Mouse (Mus musculus) thymus, adult 2 months (tissue): ENCODE data around the gene Herc2. TPM values are rescaled to one million over a fixed set of nuclear protein-coding genes. Genes with fewer than 3 reads are reported as not detected.
A peak's percentile ranks its signal among the peaks of the same experiment; 100 is the strongest.

Source experiments
- DNase-seq: peaks from one replicate; pipeline ENCODE4 v3.0.0; 2021
- H3K27ac ChIP-seq: fragments of 200-500 bp; 2 replicates; pipeline ENCODE4 v1.5.1; 2012; ENCODE audit warnings: low read length, control low read depth; ENCODE audit not compliant: control insufficient read depth, insufficient read depth
- H3K27me3 ChIP-seq: fragments of 200-500 bp; 2 replicates; pipeline ENCODE4 v1.6.1; 2012; ENCODE audit warnings: mild to moderate bottlenecking, low read length, moderate library complexity, mixed read lengths; ENCODE audit not compliant: control insufficient read depth, insufficient read depth
- H3K36me3 ChIP-seq: fragments of 200-500 bp; 2 replicates; pipeline ENCODE4 v1.6.1; 2012; ENCODE audit warnings: mild to moderate bottlenecking, low read length, moderate library complexity; ENCODE audit not compliant: control insufficient read depth, insufficient read depth
- H3K4me1 ChIP-seq: fragments of 200-500 bp; replicated peaks from 2 replicates; pipeline ENCODE4 v1.6.1; 2012; ENCODE audit warnings: low read length; ENCODE audit not compliant: control insufficient read depth, insufficient read depth
- H3K4me3 ChIP-seq: fragments of 200-500 bp; 2 replicates; pipeline ENCODE4 v1.5.1; 2012; ENCODE audit warnings: mild to moderate bottlenecking, low read length, control low read depth, moderate library complexity; ENCODE audit not compliant: control insufficient read depth, insufficient read depth
- CTCF ChIP-seq: fragments of 200-500 bp; IDR thresholded peaks from 2 replicates; pipeline ENCODE4 v1.5.1; 2012; ENCODE audit warnings: mild to moderate bottlenecking, control low read depth, low read length, moderate library complexity, borderline replicate concordance; ENCODE audit not compliant: control insufficient read depth, poor library complexity, insufficient read depth; ENCODE audit errors: extremely low read depth
- POLR2A ChIP-seq: fragments of 200-500 bp; IDR thresholded peaks from 2 replicates; pipeline ENCODE4 v1.6.1; 2012; ENCODE audit warnings: mild to moderate bottlenecking, low read length, control low read depth, moderate library complexity; ENCODE audit not compliant: control insufficient read depth, poor library complexity, insufficient read depth; ENCODE audit errors: extremely low read depth
- WGBS: fragments of 180-500 bp; shearing (Covaris S2); methylation state at CpG from one replicate; pipeline ENCODE4 v1.1.7; 2018; 5-methylcytosine and 5-hydroxymethylcytosine counted together
- polyA plus RNA-seq: library from polyadenylated mRNA; depleted of rRNA; stranded (reverse); fragments of >200 nt; gene quantifications from 2 replicates; pipeline ENCODE4 v1.2.3, GENCODE M21; 2012

Herc2 gene
- polyA plus RNA-seq, 1 experiment: 33.1 TPM

GRCm38 (mm10) chr7:56015837-56016236 is 34.2 kb upstream of the Herc2 start:
- 94% methylated on average over 7 of the region's 7 CpGs for WGBS
- H3K27me3 ChIP-seq: peaks cover 2% of the 10 kb centered on the region; the same call in 1 of the 2 replicates
- H3K4me3 ChIP-seq: no peak overlapping the region
- DNase-seq: no peak
- H3K4me1 ChIP-seq: peaks cover 10% of the 10 kb centered on the region
- H3K36me3 ChIP-seq: no peaks in the 10 kb centered on the region
- H3K27ac ChIP-seq: no peak overlapping the region
- TF ChIP-seq CTCF (no peak), POLR2A (no peak)

DNA sequence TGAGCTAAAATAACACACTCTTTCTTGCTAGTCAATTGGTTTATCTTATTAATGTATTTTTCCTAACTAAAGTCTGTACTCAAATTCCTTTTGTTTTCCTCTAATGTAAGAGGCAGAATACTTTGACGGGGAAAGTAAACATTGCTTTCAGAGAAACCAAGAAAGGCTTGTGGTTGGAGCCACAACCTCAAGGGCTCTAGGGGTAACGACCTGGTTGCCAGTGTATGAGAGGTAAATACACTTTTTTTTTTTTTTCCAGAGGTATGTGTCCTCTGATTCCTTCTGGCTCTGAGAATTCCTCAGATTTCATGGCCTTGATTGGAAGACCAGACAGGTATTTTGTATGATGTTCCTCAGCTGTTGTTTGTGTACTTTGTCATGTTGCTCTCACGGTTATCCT is 32.2 kb upstream of the Herc2 start:
- whole genome bisulfite sequencing: 16% methylated on average over 3 of the region's 3 CpGs
- H3K4me3 ChIP-seq: no peak overlapping the region
- peaks cover 2% of the 10 kb centered on the region; the same call in 1 of the 2 replicates for H3K27me3 ChIP-seq
- H3K27ac ChIP-seq: no peak overlapping the region
- TF ChIP-seq CTCF (no peak), POLR2A (no peak)
- H3K4me1 ChIP-seq: peaks cover 10% of the 10 kb centered on the region
- no peak for DNase-seq
- H3K36me3 ChIP-seq: no peaks in the 10 kb centered on the region

- Histone ChIP-seq H3K27me3 (peaks cover 2% of the 10 kb centered on the region; the same call in 1 of the 2 replicates), H3K36me3 (no peaks in the 10 kb centered on the region), H3K4me3 (no peak overlapping the region), H3K27ac (no peak overlapping the region), H3K4me1 (peaks cover 10% of the 10 kb centered on the region)
- TF ChIP-seq CTCF (no peak), POLR2A (no peak)
- WGBS: 24% methylated on average over 7 of the region's 7 CpGs
- DNase-seq: no peak
Observed at GRCm38 (mm10) chr7:56018446-56018971, 31.5 kb upstream of the Herc2 start.

- Histone ChIP-seq H3K4me3 (peak overlapping the region; percentile 55), H3K4me1 (peaks cover 10% of the 10 kb centered on the region), H3K36me3 (no peaks in the 10 kb centered on the region), H3K27me3 (peaks cover 2% of the 10 kb centered on the region; the same call in 1 of the 2 replicates), H3K27ac (no peak overlapping the region)
- WGBS: 2% methylated on average over 71 of the region's 71 CpGs
- DNase-seq: peak; percentile 45
- no peak for TF ChIP-seq CTCF
- no peak for TF ChIP-seq POLR2A
Observed at GRCm38 (mm10) chr7:56018972-56019929, 30.7 kb upstream of the Herc2 start.

DNA sequence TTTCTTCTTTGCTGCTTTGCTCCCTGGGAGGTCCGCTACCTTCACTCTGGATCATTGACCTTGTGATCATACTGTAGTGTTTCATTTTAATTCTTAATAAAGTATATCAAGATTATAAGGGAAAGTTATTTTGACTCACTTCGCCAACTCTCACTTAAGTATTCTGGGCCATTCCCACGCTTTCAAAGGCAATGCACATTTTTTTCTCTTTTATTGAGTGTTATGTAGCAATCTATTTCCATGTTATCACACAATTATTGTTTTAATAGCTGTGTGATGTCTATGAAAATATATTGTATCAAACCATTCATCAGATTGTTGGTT is 30.1 kb upstream of the Herc2 start, which contains the start of gene Nipa1:
Nipa1 (minus strand) TSS at position 25 of the 324 bp plus-strand sequence.
- TF ChIP-seq CTCF: no peak
- TF ChIP-seq POLR2A: no peak
- no peak for DNase-seq
- Histone ChIP-seq H3K27me3 (peaks cover 2% of the 10 kb centered on the region; the same call in 1 of the 2 replicates), H3K27ac (no peak within 1 kb of the TSS), H3K36me3 (no peaks in the 10 kb centered on the region), H3K4me3 (peak within 1 kb of the TSS; percentile 55), H3K4me1 (peaks cover 10% of the 10 kb centered on the region)
- 54% methylated on average over 3 of the region's 3 CpGs for WGBS

DNA sequence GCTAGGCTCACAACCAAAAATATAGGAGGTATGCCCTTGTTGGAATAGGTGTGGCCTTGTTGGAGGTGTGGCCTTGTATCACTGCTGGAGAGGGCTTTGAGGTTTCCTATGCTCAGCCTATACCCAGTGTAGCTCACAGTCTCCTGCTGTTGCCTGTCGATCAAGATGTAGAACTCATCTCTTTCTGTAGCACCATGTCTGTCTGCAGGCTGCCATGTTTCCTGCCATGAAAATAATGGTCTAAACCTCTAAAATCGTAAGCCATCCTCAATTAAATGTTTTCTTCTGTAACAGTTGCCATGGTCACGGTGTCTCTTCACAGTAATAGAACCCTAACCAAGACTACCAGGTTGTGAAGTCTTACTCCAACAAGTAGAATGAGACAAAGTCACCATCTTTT is 26.4 kb upstream of the Herc2 start:
- 95% methylated on average over 3 of the region's 3 CpGs for WGBS
- no peak overlapping the region for H3K27ac ChIP-seq
- H3K4me3 ChIP-seq: no peak overlapping the region
- no peaks in the 10 kb centered on the region; the same call in 1 of the 2 replicates for H3K27me3 ChIP-seq
- no peak for TF ChIP-seq CTCF
- no peak for TF ChIP-seq POLR2A
- DNase-seq: no peak
- H3K36me3 ChIP-seq: no peaks in the 10 kb centered on the region
- peaks cover 10% of the 10 kb centered on the region for H3K4me1 ChIP-seq
